Mouse (Mus musculus) lung, embryonic 16.5 days (tissue): Measurements from ENCODE around the gene Sorbs1. TPM values are rescaled to one million over a fixed set of nuclear protein-coding genes. Genes with fewer than 3 reads are reported as not detected.

ENCODE experiments used
- ATAC-seq: fragments of 200-750 bp; cut with Nextera tagmentation; 2 replicates; pipeline ENCODE4 v1.8.0; 2017; ENCODE audit warnings: low read depth, mild to moderate bottlenecking, moderate library complexity
- H3K27ac ChIP-seq: fragments of 300-500 bp; sonication (generic); 2 replicates; pipeline ENCODE4 v1.5.1; 2014; ENCODE audit warnings: mild to moderate bottlenecking, control low read depth, low read length
- H3K27me3 ChIP-seq: fragments of 300-500 bp; sonication (generic); 2 replicates; pipeline ENCODE4 v1.6.1; 2014; ENCODE audit warnings: low read depth, low read length, mixed read lengths; ENCODE audit not compliant: control insufficient read depth, insufficient read depth
- H3K36me3 ChIP-seq: fragments of 300-500 bp; sonication (generic); 2 replicates; pipeline ENCODE4 v1.6.1; 2014; ENCODE audit warnings: low read length; ENCODE audit not compliant: control insufficient read depth, insufficient read depth
- H3K4me1 ChIP-seq: fragments of 300-500 bp; sonication (generic); replicated peaks from 2 replicates; pipeline ENCODE4 v1.6.1; 2014; ENCODE audit warnings: low read length, mixed read lengths; ENCODE audit not compliant: control insufficient read depth, insufficient read depth
- H3K4me2 ChIP-seq: fragments of 300-500 bp; sonication (generic); 2 replicates; pipeline ENCODE4 v1.6.1; 2014; ENCODE audit warnings: low read depth, low read length, control low read depth
- H3K4me3 ChIP-seq: fragments of 300-500 bp; sonication (generic); 2 replicates; pipeline ENCODE4 v1.5.1; 2014; ENCODE audit warnings: mild to moderate bottlenecking, low read length, control low read depth
- H3K9ac ChIP-seq: fragments of 300-500 bp; sonication (generic); 2 replicates; pipeline ENCODE4 v1.6.1; 2014; ENCODE audit warnings: low read length, control low read depth
- H3K9me3 ChIP-seq: fragments of 300-500 bp; sonication (generic); 2 replicates; pipeline ENCODE4 v1.6.1; 2016; ENCODE audit warnings: low read length; ENCODE audit not compliant: control insufficient read depth
- WGBS: fragments of 180-500 bp; shearing (Covaris S2); extraction: QIAGEN DNeasy Blood & Tissue Kit; methylation state at CpG from one replicate; pipeline ENCODE4 v1.1.7; 2014; 5-methylcytosine and 5-hydroxymethylcytosine counted together
- polyA plus RNA-seq: library from polyadenylated mRNA; unstranded; fragments of >200 nt; fragmentation: Nextera tagmentation; extraction: Ambion mirVana; gene quantifications from 2 replicates; pipeline ENCODE4 v1.2.1, GENCODE M21; 2015

Sorbs1 gene
- polyA plus RNA-seq, 1 experiment from 2014 or later = 51.5 TPM

- Histone ChIP-seq H3K27me3 (no peaks in the 10 kb centered on the region), H3K4me3 (no peak overlapping the region), H3K36me3 (0 out of 2 replicates have a peak, but pooled peaks cover 5% of the 10 kb centered on the region), H3K4me1 (peaks cover 2% of the 10 kb centered on the region; the same call in 1 of the 2 replicates), H3K4me2 (no peak overlapping the region), H3K27ac (no peak overlapping the region; the same call in none of the 2 replicates), H3K9me3 (no peaks in the 10 kb centered on the region), H3K9ac (no peak overlapping the region)
- WGBS = 21% methylated on average over 5 of the region's 5 CpGs
- ATAC-seq = no peak
Observed at GRCm38 (mm10) chr19:40548796-40549515, 35.4 kb upstream of the Sorbs1 start.

GRCm38 (mm10) chr19:40548386-40548785 lies 34.8 kb upstream of the Sorbs1 start:
- 0 out of 2 replicates have a peak, but pooled peaks cover 5% of the 10 kb centered on the region for H3K36me3 ChIP-seq
- H3K27me3 ChIP-seq = no peaks in the 10 kb centered on the region
- WGBS = 87% methylated on average over 6 of the region's 6 CpGs
- H3K9ac ChIP-seq = no peak overlapping the region
- H3K4me2 ChIP-seq = no peak overlapping the region
- no peak for ATAC-seq
- H3K4me1 ChIP-seq = peaks cover under 1% of the 10 kb centered on the region; the same call in 1 of the 2 replicates
- no peak overlapping the region for H3K27ac ChIP-seq
- no peak overlapping the region for H3K4me3 ChIP-seq
- no peaks in the 10 kb centered on the region for H3K9me3 ChIP-seq

GRCm38 (mm10) chr19:40544856-40545255 lies 31.3 kb upstream of the Sorbs1 start:
- Histone ChIP-seq H3K27ac (no peak overlapping the region), H3K4me2 (no peak overlapping the region), H3K4me1 (no peaks in the 10 kb centered on the region; the same call in 1 of the 2 replicates), H3K9ac (no peak overlapping the region), H3K36me3 (no peaks in the 10 kb centered on the region), H3K27me3 (no peaks in the 10 kb centered on the region), H3K9me3 (no peaks in the 10 kb centered on the region), H3K4me3 (no peak overlapping the region)
- 0% methylated on average over 3 of the region's 3 CpGs for WGBS
- peak; percentile 72 for ATAC-seq

GRCm38 (mm10) chr19:40542776-40543175 lies 29.2 kb upstream of the Sorbs1 start:
- WGBS = 73% methylated on average over 7 of the region's 7 CpGs
- Histone ChIP-seq H3K27ac (no peak overlapping the region), H3K4me3 (no peak overlapping the region), H3K9me3 (no peaks in the 10 kb centered on the region), H3K4me1 (no peaks in the 10 kb centered on the region), H3K9ac (no peak overlapping the region), H3K36me3 (no peaks in the 10 kb centered on the region), H3K27me3 (no peaks in the 10 kb centered on the region), H3K4me2 (no peak overlapping the region)
- no peak for ATAC-seq

- H3K9me3 ChIP-seq = no peaks in the 10 kb centered on the region
- 59% methylated on average over 6 of the region's 6 CpGs for WGBS
- no peak for ATAC-seq
- H3K4me3 ChIP-seq = no peak overlapping the region
- no peak overlapping the region for H3K9ac ChIP-seq
- no peaks in the 10 kb centered on the region for H3K4me1 ChIP-seq
- H3K4me2 ChIP-seq = no peak overlapping the region
- H3K36me3 ChIP-seq = no peaks in the 10 kb centered on the region
- H3K27me3 ChIP-seq = no peaks in the 10 kb centered on the region
- no peak overlapping the region for H3K27ac ChIP-seq
Observed at GRCm38 (mm10) chr19:40536526-40536925, 22.9 kb upstream of the Sorbs1 start.

GRCm38 (mm10) chr19:40532525-40532924 lies 18.9 kb upstream of the Sorbs1 start:
- H3K4me2 ChIP-seq = no peak overlapping the region
- H3K27ac ChIP-seq = no peak overlapping the region
- no peaks in the 10 kb centered on the region for H3K4me1 ChIP-seq
- no peak overlapping the region for H3K9ac ChIP-seq
- no peak overlapping the region for H3K4me3 ChIP-seq
- H3K27me3 ChIP-seq = no peaks in the 10 kb centered on the region
- no peaks in the 10 kb centered on the region for H3K9me3 ChIP-seq
- no peaks in the 10 kb centered on the region for H3K36me3 ChIP-seq
- WGBS = 64% methylated on average over 5 of the region's 5 CpGs
- no peak for ATAC-seq

GRCm38 (mm10) chr19:40530323-40530722 lies 16.7 kb upstream of the Sorbs1 start:
- H3K9me3 ChIP-seq = no peaks in the 10 kb centered on the region
- H3K36me3 ChIP-seq = no peaks in the 10 kb centered on the region
- no peak overlapping the region for H3K4me3 ChIP-seq
- H3K9ac ChIP-seq = no peak overlapping the region
- WGBS = 75% methylated on average over 2 of the region's 2 CpGs
- no peak for ATAC-seq
- no peak overlapping the region for H3K27ac ChIP-seq
- H3K4me2 ChIP-seq = no peak overlapping the region
- H3K4me1 ChIP-seq = no peaks in the 10 kb centered on the region
- no peaks in the 10 kb centered on the region for H3K27me3 ChIP-seq

GRCm38 (mm10) chr19:40528254-40528653 lies 14.7 kb upstream of the Sorbs1 start:
- Histone ChIP-seq H3K9ac (no peak overlapping the region), H3K4me2 (no peak overlapping the region), H3K9me3 (no peaks in the 10 kb centered on the region), H3K36me3 (no peaks in the 10 kb centered on the region), H3K4me1 (no peaks in the 10 kb centered on the region), H3K4me3 (no peak overlapping the region), H3K27me3 (no peaks in the 10 kb centered on the region), H3K27ac (no peak overlapping the region)
- no peak for ATAC-seq

GRCm38 (mm10) chr19:40526367-40527014 lies 12.9 kb upstream of the Sorbs1 start:
- Histone ChIP-seq H3K4me3 (no peak overlapping the region), H3K4me1 (no peaks in the 10 kb centered on the region), H3K9ac (no peak overlapping the region), H3K27ac (no peak overlapping the region), H3K9me3 (no peaks in the 10 kb centered on the region), H3K27me3 (no peaks in the 10 kb centered on the region), H3K36me3 (no peaks in the 10 kb centered on the region), H3K4me2 (no peak overlapping the region)
- WGBS = 71% methylated on average over 9 of the region's 9 CpGs
- no peak for ATAC-seq
